Mouse (Mus musculus): ENCODE results near the gene Rnf166.

Rnf166 gene

GRCm38 (mm10) chr8:122437708-122438331 lies 38.0 kb downstream of the Rnf166 start:
- no peak for DNase-seq

GRCm38 (mm10) chr8:122436586-122437125 lies 39.2 kb downstream of the Rnf166 start:
- DNase-seq, result no peak

GRCm38 (mm10) chr8:122436146-122436545 lies 39.7 kb downstream of the Rnf166 start:
- no peak for DNase-seq

GRCm38 (mm10) chr8:122435375-122435774 lies 40.5 kb downstream of the Rnf166 start:
- no peak for DNase-seq

- DNase-seq, result no peak
Measured at GRCm38 (mm10) chr8:122433269-122433905, 42.5 kb downstream of the Rnf166 start.

- DNase-seq, result no peak
Measured at GRCm38 (mm10) chr8:122432443-122433268, 43.2 kb downstream of the Rnf166 start, which contains the start of gene Cyba. Gene Cyba, minus strand, starts transcription at chr8:122432930.

- DNase-seq, result no peak
Measured at GRCm38 (mm10) chr8:122431694-122432442, 44.0 kb downstream of the Rnf166 start.

GRCm38 (mm10) chr8:122430646-122431045 lies 45.2 kb downstream of the Rnf166 start:
- DNase-seq, result no peak

- DNase-seq, result no peak
Measured at GRCm38 (mm10) chr8:122430058-122430636, 45.7 kb downstream of the Rnf166 start.

GRCm38 (mm10) chr8:122428163-122428562 lies 47.7 kb downstream of the Rnf166 start:
- no peak for DNase-seq

- DNase-seq, result no peak
Measured at GRCm38 (mm10) chr8:122427607-122428006, 48.3 kb downstream of the Rnf166 start.

GRCm38 (mm10) chr8:122426145-122426544 lies 49.7 kb downstream of the Rnf166 start:
- no peak for DNase-seq

- DNase-seq, result no peak
Measured at GRCm38 (mm10) chr8:122423659-122424058, 52.2 kb downstream of the Rnf166 start.

GRCm38 (mm10) chr8:122423217-122423616 lies 52.6 kb downstream of the Rnf166 start:
- no peak for DNase-seq

GRCm38 (mm10) chr8:122421376-122422070 lies 54.3 kb downstream of the Rnf166 start, which contains the start of gene Il17c:
Gene Il17c, plus strand, starts transcription at chr8:122422020.
- no peak for DNase-seq

GRCm38 (mm10) chr8:122419881-122420555 lies 55.8 kb downstream of the Rnf166 start:
- DNase-seq, result peak; percentile 43

Data from right cerebral cortex, postnatal 14 days (tissue).